Mouse (Mus musculus) ES-E14 (cell line): ENCODE measurements at regions not wholly inside any gene's neighbourhood (a gene's known extent, or its start where the extent isn't known, plus 50 kb on each side); places are given as distances from the start of the nearest gene placed in this dataset.

ENCODE experiments used
- CHD2 ChIP-seq: IDR thresholded peaks from 2 replicates; pipeline ENCODE4 v1.6.1; 2014; ENCODE audit warnings: mild to moderate bottlenecking, low read depth, low read length, inconsistent platforms
- ZC3H11A ChIP-seq: IDR thresholded peaks from 2 replicates; pipeline ENCODE4 v1.6.1; 2012; ENCODE audit warnings: low read depth, mild to moderate bottlenecking, inconsistent platforms, low read length, borderline replicate concordance

DNA sequence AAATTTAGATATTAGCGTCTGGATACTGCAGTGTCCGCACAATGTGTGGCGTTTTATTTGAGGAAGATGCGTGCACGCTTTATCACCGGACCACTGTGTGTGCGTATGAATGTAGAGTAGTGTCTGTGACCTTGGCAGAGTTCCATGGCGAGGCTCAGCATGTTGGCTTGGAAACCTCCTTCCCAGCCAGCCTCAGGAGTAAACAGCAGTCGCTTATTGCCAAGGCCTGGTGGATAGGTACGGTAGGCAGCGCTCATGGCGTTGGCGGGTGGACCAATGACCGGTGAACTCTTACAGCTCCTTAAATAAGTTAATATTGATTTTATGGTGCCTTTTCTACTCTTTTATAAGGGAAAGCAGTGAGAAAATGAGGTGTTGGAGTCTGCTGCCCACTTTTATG, 172.9 kb upstream of the Fermt1 start:
- TF ChIP-seq ZC3H11A (no peak), CHD2 (no peak)
